Mouse (Mus musculus): ENCODE results near the gene Rnf149. TPM values are rescaled to one million over a fixed set of nuclear protein-coding genes. Genes with fewer than 3 reads are reported as not detected.

Rnf149 gene
- polyA plus RNA-seq, 2 experiments from 2014 or later, result 18.6 to 19.9 TPM

DNA sequence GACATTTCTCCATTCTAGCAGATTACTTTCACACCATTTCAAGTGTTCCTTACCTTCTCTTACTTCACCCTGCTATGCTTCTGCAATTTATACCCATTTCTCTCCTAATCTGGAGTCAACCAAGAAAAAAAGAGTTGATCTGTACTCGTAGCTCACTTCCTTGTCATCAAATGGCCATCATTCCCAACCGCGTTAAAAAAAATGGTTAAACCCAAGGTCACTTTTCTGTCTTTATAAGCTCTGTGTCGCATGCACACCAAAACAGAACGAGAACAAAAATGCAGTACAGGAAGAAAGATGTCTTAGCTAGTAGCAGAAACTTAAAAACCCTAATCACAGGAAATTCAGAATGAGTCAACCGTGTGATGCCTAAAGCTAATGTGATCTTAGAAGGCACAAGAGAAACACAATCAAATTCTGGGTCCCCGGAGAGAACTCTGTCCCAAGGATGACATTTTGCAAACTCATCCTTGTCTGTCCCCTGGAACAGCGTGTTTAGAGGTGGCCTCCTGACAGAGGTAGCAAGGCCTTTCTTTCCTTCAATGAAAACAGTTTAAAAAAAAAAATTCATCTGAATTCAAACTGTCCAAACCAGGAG is 1.3 kb downstream of the Rnf149 start:
- ATAC-seq, result peak; percentile 23

DNA sequence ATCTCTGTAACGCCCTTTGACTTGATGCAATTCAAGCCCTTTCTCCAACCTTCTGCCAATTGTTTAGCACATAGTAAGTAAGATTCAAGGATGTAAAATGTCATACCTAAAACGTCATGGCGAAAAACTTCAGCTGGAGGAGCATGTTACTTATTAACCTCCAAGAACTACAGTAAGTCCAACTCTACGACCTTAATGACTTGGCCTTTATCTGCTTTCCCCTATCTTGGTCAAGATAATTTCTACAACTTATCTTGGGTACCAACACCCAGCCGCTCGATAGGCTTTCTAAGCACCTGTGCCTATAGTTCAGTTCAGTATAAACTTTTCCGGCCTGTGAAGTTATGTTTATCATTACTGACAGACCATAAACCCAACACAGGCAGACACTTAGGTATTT is 3.3 kb downstream of the Rnf149 start:
- ATAC-seq, result no peak

DNA sequence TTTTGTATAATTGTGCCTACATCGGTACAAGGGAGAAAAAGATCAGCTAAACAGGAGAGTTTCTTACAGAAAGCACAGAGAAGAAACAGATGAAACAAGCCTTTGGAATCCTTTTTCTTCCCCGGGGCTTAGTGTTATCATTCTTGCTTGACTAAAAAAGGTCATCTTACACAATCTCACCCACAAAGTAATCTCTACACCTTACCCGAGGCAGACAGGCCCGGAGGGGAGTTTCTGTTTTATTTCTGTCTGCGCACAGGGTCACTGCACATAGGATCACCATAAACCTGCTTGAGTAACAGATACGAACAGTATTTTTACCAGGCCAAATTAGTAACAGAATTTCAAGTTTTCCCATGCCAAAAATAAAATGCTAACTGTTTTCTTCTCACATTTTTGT is 5.6 kb downstream of the Rnf149 start:
- ATAC-seq, result peak; percentile 40

DNA sequence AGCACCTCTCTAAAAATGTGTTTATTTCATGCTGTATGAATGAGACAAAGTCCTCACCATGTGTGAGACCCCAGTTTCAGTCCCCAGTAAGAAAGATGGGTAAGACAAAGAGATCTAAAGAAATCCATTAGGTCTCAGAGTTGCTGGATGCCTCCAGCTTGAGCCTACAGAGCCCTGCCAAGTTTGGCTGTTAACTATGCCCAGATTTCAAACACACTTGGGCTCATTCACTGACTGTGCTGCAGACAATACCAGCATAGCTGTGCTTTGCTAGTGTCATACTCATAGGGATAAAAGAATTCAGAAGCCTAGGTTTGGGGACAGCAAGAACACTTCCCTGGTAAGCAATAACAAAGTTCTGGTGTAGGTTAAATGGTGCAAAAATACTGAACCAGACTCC is 9.1 kb downstream of the Rnf149 start:
- ATAC-seq, result no peak

DNA sequence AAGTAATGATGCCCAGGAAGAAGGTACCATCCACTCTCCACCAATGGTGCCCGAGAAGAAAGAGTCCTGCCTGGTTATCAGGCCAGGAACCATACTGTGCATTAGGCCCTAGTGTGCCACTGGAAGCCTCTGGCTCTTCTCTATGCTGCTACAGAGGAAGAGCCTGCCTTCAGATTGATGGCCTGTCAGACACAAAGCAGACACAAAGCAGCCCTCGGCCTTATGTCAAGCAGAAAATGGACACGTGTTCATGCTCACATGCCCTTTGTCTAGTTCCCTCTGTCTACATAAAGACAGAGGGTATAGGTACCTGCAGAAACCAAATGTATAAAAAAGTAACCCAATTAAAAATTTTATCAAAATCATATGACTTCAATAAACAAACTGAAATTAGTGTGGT is 12.6 kb downstream of the Rnf149 start:
- ATAC-seq, result no peak

DNA sequence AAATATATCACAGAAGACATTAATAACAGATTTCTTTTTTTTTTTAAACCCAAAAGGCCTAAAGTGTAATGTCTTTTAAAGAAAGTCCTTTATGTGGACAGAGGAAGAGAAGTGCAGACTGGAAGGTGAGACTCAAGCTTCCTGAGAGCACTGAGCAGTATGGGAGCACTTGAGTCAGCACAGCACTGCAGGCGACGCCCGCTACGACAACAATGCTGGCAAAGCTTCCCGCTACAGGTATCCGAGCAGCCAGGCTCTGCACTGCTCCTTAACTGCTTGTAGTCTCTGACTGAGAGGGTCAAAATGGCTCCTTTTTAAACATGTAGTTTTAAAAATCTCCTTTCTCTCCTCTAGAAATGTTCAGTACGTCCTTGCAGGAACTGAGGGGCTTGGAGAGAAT is 14.0 kb downstream of the Rnf149 start:
- ATAC-seq, result no peak

DNA sequence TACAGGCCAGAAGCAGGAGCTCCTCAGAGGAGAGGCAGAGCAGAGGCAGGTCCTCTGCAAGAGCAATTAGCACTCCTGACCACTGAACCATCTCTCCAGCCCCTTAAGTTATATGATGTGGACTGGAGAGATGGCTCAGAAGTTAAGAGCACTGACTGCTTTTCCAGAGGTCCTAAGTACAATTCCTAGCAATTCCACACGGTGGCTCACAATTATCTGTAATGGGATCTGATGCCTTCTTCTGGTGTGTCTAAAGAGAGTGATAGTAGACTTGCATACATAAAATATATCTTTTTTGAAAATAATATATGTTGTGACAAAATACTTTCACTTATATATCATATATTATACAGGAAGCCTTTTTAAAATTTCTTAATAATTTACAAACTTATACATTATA is 15.3 kb downstream of the Rnf149 start:
- ATAC-seq, result no peak

DNA sequence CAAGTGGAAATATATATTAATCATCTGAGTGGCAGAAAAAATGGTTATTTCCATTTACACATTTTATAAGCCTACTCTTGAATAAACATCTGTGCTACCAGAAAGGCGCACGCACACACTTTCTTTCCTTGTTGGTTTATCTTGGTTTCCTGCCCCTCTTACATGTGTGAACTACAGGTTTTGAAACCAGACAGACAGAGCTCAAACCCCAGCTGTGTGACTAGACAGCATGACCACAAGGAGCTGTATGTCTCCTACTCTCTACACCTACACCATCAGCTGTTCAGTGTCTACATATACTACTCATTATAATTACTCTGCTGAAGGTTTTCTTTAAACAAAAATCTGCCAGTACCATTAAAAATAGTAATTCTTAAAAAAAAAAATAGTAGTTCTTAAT is 18.2 kb downstream of the Rnf149 start:
- peak; percentile 64 for ATAC-seq

DNA sequence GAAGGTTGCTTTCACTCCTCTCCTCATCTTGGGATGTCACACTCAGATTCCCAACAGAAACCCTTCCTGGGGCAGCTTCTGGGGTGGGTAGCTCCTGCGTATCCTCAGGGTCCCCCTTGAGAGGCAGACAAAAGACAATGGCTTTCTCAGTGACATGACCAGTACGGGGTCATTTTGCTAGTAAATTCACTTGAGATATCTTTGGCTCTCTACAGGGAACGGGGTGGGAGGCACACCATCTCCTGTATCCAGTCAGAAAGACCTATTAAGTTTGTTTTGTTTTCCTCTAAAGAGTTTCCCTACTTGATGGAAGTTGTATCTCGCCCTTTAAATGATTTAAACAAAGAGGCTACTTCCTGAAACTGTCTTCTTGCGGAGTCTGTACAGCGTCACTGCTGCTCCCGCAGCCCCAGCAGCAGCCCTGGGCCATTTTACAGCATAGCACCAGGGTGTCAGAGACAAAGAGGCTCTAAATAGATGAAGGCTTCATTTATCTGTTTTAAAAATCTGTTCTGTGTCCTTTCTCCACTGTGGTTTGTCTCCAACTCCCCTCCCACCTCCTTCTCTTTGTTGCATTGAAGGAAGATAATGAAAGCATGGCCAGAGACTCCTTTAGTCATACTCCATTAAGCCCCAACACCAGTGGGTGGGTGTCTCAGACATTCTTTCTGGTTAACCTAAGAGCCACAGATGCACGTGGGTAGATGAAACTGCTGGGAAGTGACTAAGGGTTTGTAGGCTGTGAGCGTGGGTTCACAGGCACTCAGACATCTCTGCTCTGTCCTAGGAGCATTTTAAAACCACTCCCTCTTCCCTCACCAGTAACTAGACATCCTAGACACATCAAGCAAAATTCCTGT is 21.4 kb downstream of the Rnf149 start:
- ATAC-seq, result peak; percentile 44

DNA sequence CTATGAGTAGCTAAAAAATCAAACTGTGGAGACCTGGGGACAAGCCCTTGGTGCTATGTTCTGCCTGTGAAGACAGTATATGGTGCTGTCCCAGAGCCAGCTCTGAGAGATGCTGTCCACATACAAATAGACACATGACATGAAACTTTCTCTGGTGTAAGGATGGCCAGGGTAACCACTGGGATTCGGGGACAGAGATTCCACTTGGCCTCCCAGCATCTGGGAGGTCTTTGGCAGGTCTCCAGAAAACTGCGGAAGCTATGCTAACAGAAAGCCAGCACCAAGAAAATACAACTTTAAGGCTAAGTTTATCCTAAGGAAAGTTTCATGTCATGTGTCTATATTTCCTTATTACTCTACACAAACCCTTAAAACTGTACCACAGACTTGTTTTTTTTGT is 27.4 kb downstream of the Rnf149 start:
- ATAC-seq, result no peak

DNA sequence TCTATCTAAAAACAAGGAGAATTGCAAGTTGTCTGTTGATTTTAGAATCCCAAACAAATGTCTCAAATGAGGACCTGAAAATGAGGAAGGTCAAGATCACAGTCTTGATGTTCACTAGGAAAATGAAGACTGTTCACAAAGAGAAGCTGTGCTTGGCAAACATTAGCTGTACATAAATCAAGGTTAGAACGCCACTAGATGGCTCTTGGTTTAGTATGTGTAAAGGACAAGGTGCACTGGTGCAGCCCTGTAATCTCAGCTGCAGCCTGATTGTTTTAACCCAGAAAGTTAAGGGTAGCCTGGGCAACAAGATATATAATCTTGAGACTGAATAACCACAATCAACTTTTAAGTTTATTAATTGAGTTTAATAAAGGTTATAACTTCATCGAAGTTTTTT is 30.0 kb downstream of the Rnf149 start:
- no peak for ATAC-seq

DNA sequence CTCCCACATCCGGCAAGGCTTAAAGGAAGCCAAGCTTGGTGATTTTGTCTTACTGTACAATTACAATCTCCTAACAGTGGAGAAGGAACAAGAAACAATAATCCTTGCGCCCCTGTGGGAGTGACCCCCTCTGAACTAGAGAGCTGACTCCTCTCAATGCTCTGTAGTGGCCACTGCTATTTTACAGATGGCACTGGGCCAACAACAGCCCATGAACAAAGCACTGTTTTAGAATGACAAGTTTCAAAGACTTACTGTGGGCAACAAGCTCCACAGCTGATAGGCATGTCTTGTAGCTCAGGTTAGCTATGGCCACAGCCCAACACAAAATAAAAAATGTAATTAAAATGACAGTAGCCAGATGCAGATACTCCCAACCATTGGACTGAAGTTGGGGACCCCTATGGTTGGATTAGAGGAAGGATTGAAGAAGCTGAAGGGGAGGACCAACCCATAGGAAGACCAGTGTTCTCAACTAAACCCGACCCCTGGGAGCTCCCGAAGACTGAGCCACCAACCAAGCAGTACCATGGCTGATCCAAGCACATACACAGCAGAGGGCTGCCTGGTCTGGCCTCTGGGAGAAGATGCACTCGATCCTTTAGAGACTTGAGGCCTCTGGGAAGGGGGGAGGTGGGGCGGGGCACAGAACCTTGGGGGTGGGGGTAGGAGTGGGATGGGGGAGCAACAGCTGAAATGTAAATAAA is 30.9 kb downstream of the Rnf149 start:
- no peak for ATAC-seq

DNA sequence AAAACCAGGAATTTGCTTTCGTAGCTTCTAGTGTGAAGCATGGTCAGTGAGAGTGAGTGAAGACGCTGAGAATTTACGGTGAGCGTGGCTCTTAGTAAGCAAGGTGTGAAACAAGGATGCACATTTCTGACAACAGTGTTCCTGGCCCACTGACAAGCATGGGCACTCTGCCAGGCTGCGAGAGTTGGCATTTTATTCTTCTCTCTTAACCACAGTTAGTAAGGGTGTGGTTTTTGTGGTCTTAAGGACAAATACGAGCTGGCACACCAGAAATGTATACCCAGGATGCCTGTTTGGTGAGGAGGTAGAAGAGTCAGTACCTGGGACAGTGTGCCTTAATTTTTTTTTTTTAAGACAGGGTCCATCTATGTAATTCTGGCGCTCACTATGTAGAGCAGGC is 31.6 kb downstream of the Rnf149 start:
- ATAC-seq, result no peak

DNA sequence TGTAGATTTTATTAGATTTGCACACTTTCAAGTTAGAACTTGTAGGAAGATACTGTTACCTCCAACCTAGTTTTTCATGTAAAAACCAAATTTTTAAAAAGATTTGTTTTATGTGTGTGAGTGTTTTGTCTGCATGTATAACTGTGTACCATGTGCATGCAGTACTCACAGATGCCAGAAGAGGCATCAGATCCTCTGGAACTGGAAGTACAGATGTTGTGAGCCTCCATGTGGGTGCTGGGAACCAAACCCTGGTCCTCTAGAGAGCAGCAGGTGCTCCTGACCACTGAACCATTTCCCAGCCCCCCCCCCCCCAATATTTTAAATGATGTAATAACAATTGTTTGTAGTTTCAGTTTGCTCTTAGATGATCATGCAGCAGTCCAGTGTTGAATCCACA is 36.6 kb downstream of the Rnf149 start:
- ATAC-seq, result no peak

DNA sequence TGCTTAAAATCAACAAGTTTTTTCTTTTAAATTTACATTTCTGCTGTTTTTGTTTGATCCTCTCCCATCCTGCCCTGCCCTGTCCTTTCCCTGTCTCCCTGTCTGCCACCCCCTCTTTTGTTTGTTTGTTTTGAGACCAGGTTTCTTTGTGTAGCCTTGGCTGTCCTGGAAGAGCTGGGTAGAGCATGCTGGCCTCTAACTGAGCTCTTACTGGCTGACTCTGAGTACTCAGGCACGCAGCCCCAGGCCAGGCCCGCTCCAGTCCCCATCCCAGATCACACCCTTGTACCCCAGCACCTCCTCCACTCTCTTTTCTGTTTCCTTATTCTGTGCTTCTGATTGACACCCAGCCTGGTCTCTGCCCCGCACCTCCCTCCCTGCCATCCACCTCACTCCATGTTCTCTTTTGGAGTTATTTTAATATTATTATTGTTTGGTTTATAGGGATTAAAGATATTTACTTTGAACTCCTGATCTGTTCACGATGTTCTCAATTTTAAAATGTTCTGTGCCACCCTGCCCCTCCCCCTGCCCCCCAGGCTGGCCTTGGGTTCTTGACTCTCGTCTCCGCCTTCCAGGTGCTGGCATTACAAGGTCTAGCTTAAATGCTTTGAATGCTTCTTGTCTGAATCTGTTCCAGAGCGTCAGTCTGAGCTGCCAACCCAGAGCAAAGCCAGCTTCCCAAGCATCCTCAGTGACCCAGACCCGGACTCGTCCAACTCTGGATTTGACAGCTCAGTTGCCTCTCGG is 39.4 kb downstream of the Rnf149 start:
- ATAC-seq, result no peak

DNA sequence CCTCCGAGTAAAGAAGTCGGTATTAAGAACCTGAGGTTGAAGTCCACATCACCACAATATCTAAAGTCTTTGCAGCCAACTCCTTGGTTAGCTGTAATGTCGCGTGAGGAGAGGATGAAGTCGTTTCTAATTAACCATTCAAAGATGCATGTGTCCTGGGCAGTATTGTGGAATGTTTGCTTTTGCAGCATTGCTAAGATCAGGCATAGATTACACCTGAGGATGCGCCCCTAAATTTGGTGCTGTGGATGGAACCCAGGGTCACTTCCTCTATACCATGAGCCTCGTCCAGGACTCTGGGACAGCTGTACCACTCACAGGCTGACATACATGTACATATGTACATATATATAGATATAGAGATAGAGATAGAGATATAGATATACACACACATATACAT is 40.5 kb downstream of the Rnf149 start:
- ATAC-seq, result no peak

DNA sequence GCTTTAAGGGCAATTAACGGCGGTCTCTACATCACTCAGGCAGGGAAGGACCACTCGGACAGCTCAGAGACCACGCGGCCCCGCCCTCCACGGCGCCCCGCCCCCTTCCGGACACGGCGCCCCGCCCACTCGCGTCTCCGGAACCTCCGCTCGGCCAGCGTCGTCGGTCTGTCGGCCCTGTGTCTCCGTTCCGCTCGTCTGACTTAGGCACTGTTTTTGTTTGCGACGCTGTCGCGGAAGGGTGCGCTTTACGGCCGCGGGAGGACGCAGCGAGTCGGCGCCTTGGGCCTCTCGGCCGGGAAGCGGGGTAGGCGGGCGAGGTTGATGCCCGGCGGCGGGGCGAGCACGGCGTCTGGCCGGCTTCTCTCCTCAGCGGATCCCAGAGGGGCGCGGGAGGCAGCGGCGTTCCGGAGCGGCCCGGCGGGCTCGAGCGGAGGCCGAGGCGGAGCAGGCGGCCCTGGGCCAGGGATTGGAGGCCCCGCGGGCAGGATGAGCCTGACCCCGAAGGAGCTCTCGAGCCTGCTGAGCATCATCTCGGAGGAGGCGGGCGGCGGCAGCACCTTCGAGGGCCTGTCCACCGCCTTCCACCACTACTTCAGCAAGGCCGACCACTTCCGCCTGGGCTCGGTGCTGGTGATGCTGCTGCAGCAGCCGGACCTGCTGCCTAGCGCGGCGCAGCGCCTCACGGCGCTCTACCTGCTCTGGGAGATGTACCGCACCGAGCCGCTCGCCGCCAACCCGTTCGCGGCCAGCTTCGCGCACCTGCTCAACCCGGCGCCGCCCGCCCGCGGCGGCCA is 41.5 kb downstream of the Rnf149 start:
- peak; percentile 86 for ATAC-seq

DNA sequence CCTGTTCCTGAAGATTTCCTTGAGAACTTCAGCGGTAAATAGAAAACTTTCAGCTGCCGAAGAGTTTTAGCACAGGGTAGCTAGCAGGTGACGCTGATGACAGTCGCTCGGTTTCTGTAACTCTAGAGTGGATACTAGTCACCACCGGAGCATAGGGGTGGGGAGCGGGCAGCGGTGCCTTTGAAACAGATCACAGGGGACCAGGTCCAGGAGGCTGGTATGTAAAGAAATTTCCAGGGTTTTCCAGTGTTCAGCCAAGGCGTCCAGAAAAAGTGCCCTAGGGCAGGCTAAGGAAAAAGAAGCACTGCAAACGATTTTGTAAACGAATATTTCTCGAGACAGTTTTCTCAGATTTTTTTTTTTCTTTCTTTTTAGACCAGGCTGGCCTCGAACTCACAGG is 42.4 kb downstream of the Rnf149 start, which contains the start of gene Cnot11:
Gene Cnot11, plus strand, starts transcription at position 162 of the 400 bp plus-strand sequence.
- ATAC-seq, result no peak

DNA sequence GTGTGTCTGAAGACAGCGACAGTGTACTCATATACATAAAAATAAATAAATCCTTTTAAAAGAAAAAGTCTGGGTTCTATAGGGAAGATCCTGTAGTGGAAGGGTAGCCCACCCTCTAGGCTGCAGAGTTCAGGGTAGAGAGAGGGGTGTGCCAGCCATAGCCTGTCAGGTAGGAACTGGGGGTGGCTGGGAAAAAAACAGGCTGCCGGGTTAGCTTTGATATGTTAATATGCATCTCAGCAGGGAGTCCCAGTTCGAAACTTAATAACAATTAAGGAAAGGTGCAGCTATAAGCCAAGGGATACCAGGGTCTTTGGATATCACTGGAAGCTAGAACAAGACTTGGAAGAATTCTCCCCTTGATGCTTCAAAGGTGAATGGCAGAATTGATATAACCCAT is 43.3 kb downstream of the Rnf149 start:
- ATAC-seq, result no peak

DNA sequence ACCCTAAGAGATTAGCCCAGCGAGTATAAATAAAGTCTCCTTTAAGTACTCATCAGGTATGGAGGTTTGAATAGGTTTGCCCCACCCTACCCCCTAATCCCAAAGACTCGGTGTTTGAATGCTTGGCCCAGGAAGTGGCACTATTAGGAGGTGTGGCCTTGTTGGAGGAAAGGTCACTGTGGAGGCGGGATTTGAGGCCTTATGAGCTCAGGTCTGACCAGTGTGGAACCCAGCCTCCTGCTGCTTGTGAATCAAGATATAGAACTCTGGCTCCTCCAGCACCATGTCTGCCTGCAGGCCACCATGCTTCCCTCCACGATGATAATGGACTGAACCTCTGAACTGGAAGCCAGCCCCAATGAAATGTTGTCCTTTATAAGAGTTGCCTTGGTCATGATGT is 46.2 kb downstream of the Rnf149 start:
- ATAC-seq, result no peak

DNA sequence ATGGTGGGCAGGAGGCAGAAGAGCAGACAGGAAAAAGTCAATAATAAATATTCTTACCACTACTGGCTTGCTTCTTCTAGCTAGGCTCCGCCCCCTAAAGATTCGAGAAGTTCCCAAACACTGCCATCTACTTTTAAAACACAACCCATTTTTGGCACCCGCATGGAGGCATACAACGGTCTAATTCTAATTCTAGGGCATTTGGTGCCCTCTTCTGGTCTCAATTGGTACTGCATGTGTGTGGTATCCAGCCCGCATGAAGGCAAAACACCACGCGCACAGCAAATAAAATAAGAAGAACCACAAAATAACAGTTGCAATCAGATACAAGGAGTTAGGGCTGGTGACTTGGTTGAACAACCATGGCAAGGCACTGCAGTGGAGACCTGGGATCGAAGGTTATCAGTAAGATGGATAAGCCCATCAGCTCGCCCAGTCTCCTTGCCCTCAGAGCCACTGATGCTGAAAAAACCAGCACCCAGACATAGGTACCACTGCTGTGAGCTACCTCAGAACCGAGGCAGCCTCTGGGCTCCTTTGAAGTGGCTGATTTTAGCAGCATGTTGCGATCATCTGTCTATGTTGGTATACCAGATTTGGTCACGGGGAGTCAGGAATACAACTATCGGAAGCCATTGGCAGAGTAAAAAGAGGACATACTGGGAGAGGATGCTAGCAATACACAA is 46.8 kb downstream of the Rnf149 start:
- ATAC-seq, result peak; percentile 80

DNA sequence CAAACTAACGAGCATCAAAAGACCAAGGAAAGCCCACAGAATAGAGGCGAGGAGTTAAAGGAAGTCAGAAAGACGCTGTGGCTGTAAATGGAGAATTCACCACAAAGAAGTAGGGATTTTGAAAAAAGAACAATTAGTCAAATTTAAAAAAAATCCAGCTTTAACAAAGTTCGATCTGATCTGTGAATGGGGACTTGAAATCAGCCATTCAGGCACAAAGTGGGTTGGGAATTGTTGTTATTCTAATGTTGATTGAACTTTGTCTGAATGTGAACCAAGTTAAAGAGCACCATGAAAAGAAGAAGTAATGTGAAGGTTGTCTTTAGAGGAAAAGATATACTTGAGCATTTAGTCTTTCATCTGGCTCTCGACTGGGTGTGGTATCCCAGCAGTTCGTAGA is 48.9 kb downstream of the Rnf149 start:
- ATAC-seq, result no peak
